13 mouse cellular contexts compared by ENCODE assay signal in genomic region chr15:31247035-31247434, GRCm38 (mm10). TPM values are rescaled to one million over a fixed set of nuclear protein-coding genes. Genes with fewer than 3 reads are reported as not detected.
DNase-seq lines count a peak whose midpoint lies in the region; ATAC-seq and TF ChIP-seq lines count a peak whose summit lies in the region.
"Had no signal": no experiment of that assay in that cellular context is flagged by ENCODE, and none has a peak within 500 bp of the region (broad histone marks: within the 10 kb centered on the region; RNA-seq: fewer than 3 reads in every experiment).

No protein-coding gene starts in this region.

- no peak overlapping the region for H3K4me2 ChIP-seq in heart, embryonic 16.5 days (ENCODE audit: low read depth, low read length)
- H3K4me2 ChIP-seq in midbrain, embryonic 15.5 days: no peak overlapping the region
- no peak overlapping the region for H3K4me2 ChIP-seq in midbrain, postnatal 0 days (ENCODE audit: low read depth, low read length, poor library complexity, severe bottlenecking)
- H3K4me2 ChIP-seq: heart, embryonic 13.5 days; liver, embryonic 12.5 days; midbrain, embryonic 11.5 days had no signal

- WGBS in heart, embryonic 16.5 days: 61% methylated on average over 9 of the region's 9 CpGs
- WGBS in midbrain, embryonic 15.5 days: 48% methylated on average over 9 of the region's 9 CpGs
- 62% methylated on average over 9 of the region's 9 CpGs for WGBS in midbrain, postnatal 0 days

- DNase-seq in heart, postnatal 14 days: no peak
- no peak for DNase-seq in midbrain, postnatal 0 days (ENCODE audit: low spot score)
- DNase-seq in cerebellum, postnatal 36 days: peak; percentile 58 to 61
- DNase-seq in layer of hippocampus, postnatal 36 days: peak; percentile 16 to 44
- DNase-seq in kidney, adult 11 months: no peak
- DNase-seq in yolk sac, embryonic 10.5 days (ENCODE audit: low spot score): no peak
- DNase-seq: adrenal gland, postnatal 14 days had no signal

- 0 out of 2 replicates have a peak, but pooled peaks have one; percentile 25 for ATAC-seq in heart, embryonic 16.5 days (replicated peaks; ENCODE audit: extremely low read depth, insufficient read depth, low FRiP score)
- 0 out of 2 replicates have a peak, but pooled peaks have one; percentile 22 for ATAC-seq in midbrain, embryonic 15.5 days (replicated peaks)
- ATAC-seq in midbrain, postnatal 0 days (ENCODE audit: low FRiP score): no peak
- ATAC-seq: liver, embryonic 12.5 days; Patski had no signal

- H3K4me1 ChIP-seq in heart, embryonic 16.5 days (ENCODE audit: control insufficient read depth, insufficient read depth, low read length): peaks cover 20% of the 10 kb centered on the region
- peaks cover 10% of the 10 kb centered on the region for H3K4me1 ChIP-seq in midbrain, embryonic 15.5 days
- 0 out of 2 replicates have a peak, but pooled peaks cover 3% of the 10 kb centered on the region for H3K4me1 ChIP-seq in midbrain, postnatal 0 days (ENCODE audit: insufficient read depth, low read length)

- H3K4me3 ChIP-seq in heart, embryonic 16.5 days (ENCODE audit: low read length): no peak overlapping the region
- H3K4me3 ChIP-seq in midbrain, embryonic 15.5 days: no peak overlapping the region
- H3K4me3 ChIP-seq in midbrain, postnatal 0 days (ENCODE audit: low read depth, low read length): no peak overlapping the region
- H3K4me3 ChIP-seq: heart, embryonic 13.5 days; liver, embryonic 12.5 days had no signal

- TF ChIP-seq CTCF in midbrain, postnatal 0 days (IDR thresholded peaks at IDR 0.05): no peak

- peaks cover 5% of the 10 kb centered on the region; the same call in 1 of the 2 replicates for H3K36me3 ChIP-seq in heart, embryonic 16.5 days (ENCODE audit: control insufficient read depth, insufficient read depth)
- H3K36me3 ChIP-seq in midbrain, embryonic 15.5 days (replicated peaks): no peaks in the 10 kb centered on the region
- H3K36me3 ChIP-seq in midbrain, postnatal 0 days (ENCODE audit: insufficient read depth, low read length): no peaks in the 10 kb centered on the region

- no peak overlapping the region for H3K27ac ChIP-seq in heart, embryonic 16.5 days (ENCODE audit: low read length)
- H3K27ac ChIP-seq in midbrain, embryonic 15.5 days: no peak overlapping the region
- no peak overlapping the region for H3K27ac ChIP-seq in midbrain, postnatal 0 days (ENCODE audit: low read depth, low read length)
- H3K27ac ChIP-seq: heart, embryonic 13.5 days; liver, embryonic 12.5 days had no signal

- no peak overlapping the region for H3K9ac ChIP-seq in heart, embryonic 16.5 days (ENCODE audit: low read length)
- no peak overlapping the region for H3K9ac ChIP-seq in midbrain, embryonic 15.5 days
- no peak overlapping the region for H3K9ac ChIP-seq in midbrain, postnatal 0 days (replicated peaks; ENCODE audit: low read length, poor library complexity, severe bottlenecking)
- H3K9ac ChIP-seq: heart, embryonic 13.5 days; liver, embryonic 12.5 days had no signal

- H3K9me3 ChIP-seq in heart, embryonic 16.5 days (replicated peaks; ENCODE audit: control insufficient read depth, low read length): no peaks in the 10 kb centered on the region
- no peaks in the 10 kb centered on the region for H3K9me3 ChIP-seq in midbrain, embryonic 15.5 days
- peaks cover 2% of the 10 kb centered on the region; the same call in 1 of the 2 replicates for H3K9me3 ChIP-seq in midbrain, postnatal 0 days (ENCODE audit: low read length)
- H3K9me3 ChIP-seq: heart, embryonic 13.5 days; liver, embryonic 12.5 days had no signal

- no peaks in the 10 kb centered on the region for H3K27me3 ChIP-seq in heart, embryonic 16.5 days (ENCODE audit: control insufficient read depth, insufficient read depth, low read length)
- H3K27me3 ChIP-seq in midbrain, embryonic 15.5 days (replicated peaks): no peaks in the 10 kb centered on the region
- H3K27me3 ChIP-seq in midbrain, postnatal 0 days (ENCODE audit: insufficient read depth, low read length): no peaks in the 10 kb centered on the region
- H3K27me3 ChIP-seq: heart, embryonic 13.5 days; liver, embryonic 12.5 days; Patski had no signal

- intact Hi-C loops in heart, postnatal 14 days (cut with DNase I): no loop called here

RNA-seq across cellular contexts. Expression of gene Dap, which starts 22.9 kb away (rescaled TPM):
- polyA plus RNA-seq in heart, embryonic 16.5 days (2015; fragmentation: Nextera tagmentation; extraction: Ambion mirVana): 40.8 and 41.7 TPM in 2 replicates
- total RNA-seq in heart, postnatal 14 days (2021): 10 to 100 TPM; 22.7 to 22.9 TPM
- polyA plus RNA-seq in midbrain, embryonic 15.5 days (2015; fragmentation: Nextera tagmentation; extraction: Ambion mirVana): 22.8 and 24.8 TPM in 2 replicates
- 14.8 and 22.1 TPM in 2 replicates for total RNA-seq in midbrain, postnatal 0 days (2014; rRNA removed)
- polyA plus RNA-seq in midbrain, postnatal 0 days (2015; fragmentation: Nextera tagmentation; extraction: Ambion mirVana): 26.1 and 28.2 TPM in 2 replicates
- 1 to 10 TPM; 6.5 to 7.4 TPM for total RNA-seq in layer of hippocampus, postnatal 36 days (2021)

Comparison
In these comparisons a context has a peak if more than half of its experiments do, and no peak if none do; other contexts are left out.
1. DNase-seq: peak in cerebellum, postnatal 36 days (2 of 2) and layer of hippocampus, postnatal 36 days (2 of 2); none in heart, postnatal 14 days (0 of 2), midbrain, postnatal 0 days (single experiment), kidney, adult 11 months (single experiment) and yolk sac, embryonic 10.5 days (single experiment).